Mouse (Mus musculus): ENCODE measurements around the gene Churc1. TPM values are rescaled to one million over a fixed set of nuclear protein-coding genes. Genes with fewer than 3 reads are reported as not detected.

The Churc1 gene
- polyA plus RNA-seq, 1 experiment from 2014 or later: 67.7 TPM

Other genes with a start within 250 kb of the Churc1 start
- 4.2 and 5.5 TPM in 2 replicates for gene Plekhg3, start 234.6 kb upstream of the Churc1 start, polyA plus RNA-seq (2015; fragmentation: Nextera tagmentation; extraction: Ambion mirVana)
- gene Sptb, start 55.0 kb upstream of the Churc1 start, polyA plus RNA-seq (2015; fragmentation: Nextera tagmentation; extraction: Ambion mirVana): 66.5 and 77.6 TPM in 2 replicates
- gene Fntb, start 51 bp downstream of the Churc1 start, polyA plus RNA-seq (2015; fragmentation: Nextera tagmentation; extraction: Ambion mirVana): 21.7 and 22.8 TPM in 2 replicates
- 0.83 TPM in 1 of 2 replicates, not detected in the other for gene Gpx2, start 30.0 kb downstream of the Churc1 start, polyA plus RNA-seq (2015; fragmentation: Nextera tagmentation; extraction: Ambion mirVana)
- 0.23 and 0.39 TPM in 2 replicates for gene Rab15, start 57.4 kb downstream of the Churc1 start, polyA plus RNA-seq (2015; fragmentation: Nextera tagmentation; extraction: Ambion mirVana)
- 5.4 and 7.6 TPM in 2 replicates for gene Max, start 196.7 kb downstream of the Churc1 start, polyA plus RNA-seq (2015; fragmentation: Nextera tagmentation; extraction: Ambion mirVana)